Mouse (Mus musculus): Measurements from ENCODE around the gene Olfm4. TPM values are rescaled to one million over a fixed set of nuclear protein-coding genes. Genes with fewer than 3 reads are reported as not detected.

Gene Olfm4
- polyA plus RNA-seq, 1 experiment, result not detected

DNA sequence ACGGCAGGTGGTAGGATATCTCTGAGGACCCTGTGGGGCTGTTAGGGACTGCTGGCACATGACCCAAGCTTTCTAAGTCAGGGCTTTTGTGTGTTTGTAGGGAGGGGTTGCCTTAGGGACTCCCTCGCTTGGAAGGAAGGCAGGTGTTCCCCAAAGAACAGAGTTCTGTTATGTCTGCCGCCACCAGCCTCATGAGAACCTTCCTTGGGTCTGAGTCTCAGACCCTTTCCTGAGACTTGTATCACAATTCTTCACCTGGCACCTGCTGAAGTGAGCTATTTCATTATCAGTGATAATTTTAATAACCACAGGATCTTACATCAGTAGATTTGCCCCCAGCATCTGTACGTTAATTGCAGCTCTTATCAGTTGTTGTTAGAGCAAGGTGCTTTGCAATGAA lies 2.4 kb upstream of the Olfm4 start:
- no peak overlapping the region for H3K4me3 ChIP-seq (ENCODE audit: insufficient read depth, low read length)

GRCm38 (mm10) chr14:79985137-79985670 lies 1.3 kb downstream of the Olfm4 start:
- H3K4me1 ChIP-seq (ENCODE audit: control insufficient read depth, insufficient read depth, low read length), result no peaks in the 10 kb centered on the region
- H3K4me3 ChIP-seq (ENCODE audit: insufficient read depth, low read length), result no peak overlapping the region
- no peak overlapping the region for H3K27ac ChIP-seq (ENCODE audit: insufficient read depth, low read depth, low read length)
- TF ChIP-seq CTCF (IDR thresholded peaks at IDR 0.05; ENCODE audit: low read depth, low read length), result no peak
- no peak for TF ChIP-seq POLR2A (IDR thresholded peaks at IDR 0.05; ENCODE audit: borderline replicate concordance, low read depth, low read length)

More for the DNA sequence above, 2.4 kb upstream of the Olfm4 start:
- no peaks in the 10 kb centered on the region for H3K4me1 ChIP-seq (ENCODE audit: control insufficient read depth, insufficient read depth, low read length)
- TF ChIP-seq CTCF (IDR thresholded peaks at IDR 0.05; ENCODE audit: low read depth, low read length) (no peak), POLR2A (IDR thresholded peaks at IDR 0.05; ENCODE audit: borderline replicate concordance, low read depth, low read length) (no peak)
- H3K27ac ChIP-seq (ENCODE audit: insufficient read depth, low read depth, low read length), result no peak overlapping the region

GRCm38 (mm10) chr14:79985696-79986095 lies 1.8 kb downstream of the Olfm4 start:
- no peaks in the 10 kb centered on the region for H3K4me1 ChIP-seq (ENCODE audit: control insufficient read depth, insufficient read depth, low read length)
- TF ChIP-seq CTCF (IDR thresholded peaks at IDR 0.05; ENCODE audit: low read depth, low read length), result no peak
- TF ChIP-seq POLR2A (IDR thresholded peaks at IDR 0.05; ENCODE audit: borderline replicate concordance, low read depth, low read length), result no peak
- no peak overlapping the region for H3K4me3 ChIP-seq (ENCODE audit: insufficient read depth, low read length)
- H3K27ac ChIP-seq (ENCODE audit: insufficient read depth, low read depth, low read length), result no peak overlapping the region

DNA sequence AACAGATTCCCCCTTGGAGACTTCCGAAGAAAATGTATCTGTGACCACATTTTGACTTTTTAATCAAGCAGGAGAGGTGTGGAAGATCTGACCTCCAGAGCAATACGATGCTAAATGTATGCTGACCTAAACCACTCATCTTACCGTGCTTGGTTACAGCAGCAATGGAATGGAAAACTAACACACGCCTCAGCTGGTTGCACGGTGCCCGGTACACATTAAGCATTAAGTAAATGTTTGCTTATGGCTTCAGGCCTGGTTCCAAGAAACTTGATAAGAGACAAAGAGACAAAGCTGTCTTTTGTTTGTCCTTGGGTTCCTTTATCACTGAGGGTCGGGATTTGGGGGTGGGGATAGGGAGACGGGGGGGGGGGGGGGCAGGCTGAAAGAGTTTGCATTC lies 3.0 kb downstream of the Olfm4 start:
- Histone ChIP-seq H3K27ac (ENCODE audit: insufficient read depth, low read depth, low read length) (no peak overlapping the region), H3K4me1 (ENCODE audit: control insufficient read depth, insufficient read depth, low read length) (no peaks in the 10 kb centered on the region), H3K4me3 (ENCODE audit: insufficient read depth, low read length) (no peak overlapping the region)
- TF ChIP-seq POLR2A (IDR thresholded peaks at IDR 0.05; ENCODE audit: borderline replicate concordance, low read depth, low read length) (no peak), CTCF (IDR thresholded peaks at IDR 0.05; ENCODE audit: low read depth, low read length) (no peak)

- no peaks in the 10 kb centered on the region for H3K4me1 ChIP-seq (ENCODE audit: control insufficient read depth, insufficient read depth, low read length)
- no peak for TF ChIP-seq POLR2A (IDR thresholded peaks at IDR 0.05; ENCODE audit: borderline replicate concordance, low read depth, low read length)
- TF ChIP-seq CTCF (IDR thresholded peaks at IDR 0.05; ENCODE audit: low read depth, low read length), result no peak
Observed at GRCm38 (mm10) chr14:79989785-79990184, 5.9 kb downstream of the Olfm4 start.

GRCm38 (mm10) chr14:79990547-79990946 lies 6.7 kb downstream of the Olfm4 start:
- TF ChIP-seq POLR2A (IDR thresholded peaks at IDR 0.05; ENCODE audit: borderline replicate concordance, low read depth, low read length) (no peak), CTCF (IDR thresholded peaks at IDR 0.05; ENCODE audit: low read depth, low read length) (no peak)
- no peak overlapping the region for H3K27ac ChIP-seq (ENCODE audit: insufficient read depth, low read depth, low read length)
- no peaks in the 10 kb centered on the region for H3K4me1 ChIP-seq (ENCODE audit: control insufficient read depth, insufficient read depth, low read length)
- no peak overlapping the region for H3K4me3 ChIP-seq (ENCODE audit: insufficient read depth, low read length)

More at GRCm38 (mm10) chr14:79989785-79990184, 5.9 kb downstream of the Olfm4 start:
- H3K4me3 ChIP-seq (ENCODE audit: insufficient read depth, low read length), result no peak overlapping the region
- no peak overlapping the region for H3K27ac ChIP-seq (ENCODE audit: insufficient read depth, low read depth, low read length)

GRCm38 (mm10) chr14:79997534-79997933 lies 13.7 kb downstream of the Olfm4 start:
- Histone ChIP-seq H3K4me3 (ENCODE audit: insufficient read depth, low read length) (no peak overlapping the region), H3K4me1 (ENCODE audit: control insufficient read depth, insufficient read depth, low read length) (no peaks in the 10 kb centered on the region), H3K27ac (ENCODE audit: insufficient read depth, low read depth, low read length) (no peak overlapping the region)
- TF ChIP-seq CTCF (IDR thresholded peaks at IDR 0.05; ENCODE audit: low read depth, low read length), result no peak
- no peak for TF ChIP-seq POLR2A (IDR thresholded peaks at IDR 0.05; ENCODE audit: borderline replicate concordance, low read depth, low read length)

DNA sequence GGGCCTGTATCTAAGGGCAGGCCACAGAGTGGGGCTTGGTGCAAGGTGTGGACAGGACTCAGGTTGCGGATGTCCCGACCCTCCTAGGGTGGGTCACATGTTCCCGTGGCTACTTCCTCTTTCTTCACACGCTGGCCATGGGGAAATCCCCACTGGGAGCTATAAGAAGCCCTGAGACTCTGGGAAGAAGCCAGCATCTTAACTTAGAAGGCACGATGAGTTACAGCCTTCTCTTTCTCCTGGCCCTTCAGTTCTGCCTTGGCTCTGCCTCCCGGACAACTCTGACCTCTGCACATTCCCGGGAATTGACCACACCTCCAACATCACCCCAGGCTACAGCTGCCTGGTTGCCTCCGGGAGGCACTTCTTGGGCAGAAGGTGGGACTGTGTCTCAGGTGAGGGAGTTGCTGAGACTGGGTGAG lies 16.2 kb downstream of the Olfm4 start:
- no peak for TF ChIP-seq CTCF (IDR thresholded peaks at IDR 0.05; ENCODE audit: low read depth, low read length)
- no peak for TF ChIP-seq POLR2A (IDR thresholded peaks at IDR 0.05; ENCODE audit: borderline replicate concordance, low read depth, low read length)
- H3K4me1 ChIP-seq (ENCODE audit: control insufficient read depth, insufficient read depth, low read length), result no peaks in the 10 kb centered on the region
- H3K27ac ChIP-seq (ENCODE audit: insufficient read depth, low read depth, low read length), result no peak overlapping the region
- H3K4me3 ChIP-seq (ENCODE audit: insufficient read depth, low read length), result no peak overlapping the region

- Histone ChIP-seq H3K4me3 (ENCODE audit: insufficient read depth, low read length) (no peak overlapping the region), H3K4me1 (ENCODE audit: control insufficient read depth, insufficient read depth, low read length) (no peaks in the 10 kb centered on the region), H3K27ac (ENCODE audit: insufficient read depth, low read depth, low read length) (no peak overlapping the region)
- TF ChIP-seq POLR2A (IDR thresholded peaks at IDR 0.05; ENCODE audit: borderline replicate concordance, low read depth, low read length) (no peak), CTCF (IDR thresholded peaks at IDR 0.05; ENCODE audit: low read depth, low read length) (no peak)
Observed at GRCm38 (mm10) chr14:80007686-80008085, 23.8 kb downstream of the Olfm4 start.

GRCm38 (mm10) chr14:80010426-80010825 lies 26.5 kb downstream of the Olfm4 start:
- no peak overlapping the region for H3K4me3 ChIP-seq (ENCODE audit: insufficient read depth, low read length)
- no peak overlapping the region for H3K27ac ChIP-seq (ENCODE audit: insufficient read depth, low read depth, low read length)
- no peak for TF ChIP-seq CTCF (IDR thresholded peaks at IDR 0.05; ENCODE audit: low read depth, low read length)
- TF ChIP-seq POLR2A (IDR thresholded peaks at IDR 0.05; ENCODE audit: borderline replicate concordance, low read depth, low read length), result no peak
- no peaks in the 10 kb centered on the region for H3K4me1 ChIP-seq (ENCODE audit: control insufficient read depth, insufficient read depth, low read length)
